Mouse (Mus musculus): ENCODE results near the gene Gabarap. TPM values are rescaled to one million over a fixed set of nuclear protein-coding genes. Genes with fewer than 3 reads are reported as not detected.
"Not testable (repeated sequence)": the region's sequence is repeated elsewhere in the genome, so short reads cannot be mapped to it uniquely, and the experiment has no call there.

The Gabarap gene
- total and polyA plus RNA-seq, 2 experiments = 175 to 430 TPM

DNA sequence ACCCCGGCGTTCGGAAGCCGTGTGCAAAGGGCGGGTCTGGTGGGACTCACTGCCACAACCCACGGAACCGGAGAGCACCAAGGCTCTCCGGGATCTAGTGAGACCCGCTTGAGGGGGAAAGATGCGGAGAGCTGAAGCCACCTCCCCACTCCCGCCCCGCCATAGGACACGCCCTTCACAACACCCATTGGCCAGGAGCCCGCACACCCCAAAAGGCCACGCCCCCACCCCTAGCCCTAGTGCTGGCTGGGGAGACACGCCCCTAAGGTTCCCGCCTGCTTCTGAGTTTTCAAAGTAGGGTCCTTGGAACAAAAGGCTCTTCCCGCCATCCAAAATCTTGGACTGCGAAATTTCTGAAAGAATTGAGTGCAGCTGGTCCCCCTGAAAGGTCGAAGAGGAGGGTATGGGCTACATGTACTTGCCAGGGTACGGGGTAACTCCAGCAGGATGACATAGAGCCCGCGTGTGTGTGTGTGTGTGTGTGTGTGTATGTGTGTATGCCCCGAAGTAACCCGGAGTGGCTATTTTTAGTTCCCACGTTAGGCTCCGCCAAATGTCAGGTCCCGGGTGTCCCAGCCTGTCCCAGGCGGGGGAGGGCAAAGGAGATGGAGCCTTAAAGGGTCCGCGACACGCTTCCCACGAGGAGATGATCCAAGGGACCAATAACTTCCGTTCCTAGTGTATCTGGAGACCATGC, 42.7 kb upstream of the Gabarap start, which contains the start of gene Slc2a4:
TSS of gene Slc2a4 (minus strand) at position 123 of the 697 bp plus-strand sequence.
- 1% methylated on average over 34 of the region's 34 CpGs for WGBS
- no peak within 1 kb of the TSS; the same call in 1 of the 2 replicates for H3K9ac ChIP-seq (ENCODE audit: low read depth, low read length)
- DNase-seq (ENCODE audit: extremely low read depth, low read depth, low spot score) = peak; percentile 63
- H3K79me2 ChIP-seq (ENCODE audit: control insufficient read depth, insufficient read depth, low read length) = no peaks in the 10 kb centered on the region
- H3K4me3 ChIP-seq (ENCODE audit: insufficient read depth, low read depth, low read length) = peak within 1 kb of the TSS; percentile 49; the same call in 1 of the 2 replicates
- peaks cover 3% of the 10 kb centered on the region; the same call in 1 of the 2 replicates for H3K4me1 ChIP-seq (ENCODE audit: control insufficient read depth, insufficient read depth, low read length)
- no peaks in the 10 kb centered on the region for H3K27me3 ChIP-seq (ENCODE audit: control insufficient read depth, insufficient read depth, low read length)
- H3K36me3 ChIP-seq (ENCODE audit: control insufficient read depth, insufficient read depth, low read length) = no peaks in the 10 kb centered on the region
- H3K27ac ChIP-seq (replicated peaks; ENCODE audit: insufficient read depth, low read depth, low read length) = no peak within 1 kb of the TSS; the same call in 1 of the 2 replicates
- TF ChIP-seq POLR2A (IDR thresholded peaks at IDR 0.05; ENCODE audit: extremely low read depth, insufficient read depth, low read length) = no peak
- TF ChIP-seq CTCF (IDR thresholded peaks at IDR 0.05; ENCODE audit: low read depth, low read length) = no peak

DNA sequence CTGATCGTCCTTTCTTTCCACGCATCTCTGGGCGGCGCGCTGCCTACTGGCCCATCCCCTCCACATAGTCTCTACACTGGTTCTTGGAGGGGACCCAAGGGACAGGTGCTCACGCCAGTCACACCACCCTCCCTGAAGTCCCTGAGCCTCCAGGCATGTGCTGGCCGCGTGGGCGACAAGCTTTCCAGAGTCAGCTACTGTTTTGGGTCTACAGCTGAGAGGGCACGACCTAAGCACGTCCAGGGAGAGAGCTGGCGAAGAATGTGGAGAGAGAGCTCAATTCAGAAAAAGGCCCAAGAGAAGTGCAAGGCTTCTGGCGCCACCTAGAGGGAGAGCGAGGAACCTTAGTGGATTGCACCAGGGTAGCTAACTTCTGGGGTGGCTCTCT, 42.2 kb upstream of the Gabarap start:
- Histone ChIP-seq H3K27me3 (ENCODE audit: control insufficient read depth, insufficient read depth, low read length) (no peaks in the 10 kb centered on the region), H3K4me3 (ENCODE audit: insufficient read depth, low read depth, low read length) (peak overlapping the region; percentile 31; the same call in 1 of the 2 replicates), H3K4me1 (ENCODE audit: control insufficient read depth, insufficient read depth, low read length) (peaks cover 3% of the 10 kb centered on the region; the same call in 1 of the 2 replicates), H3K9ac (ENCODE audit: low read depth, low read length) (no peak overlapping the region), H3K79me2 (ENCODE audit: control insufficient read depth, insufficient read depth, low read length) (no peaks in the 10 kb centered on the region), H3K36me3 (ENCODE audit: control insufficient read depth, insufficient read depth, low read length) (no peaks in the 10 kb centered on the region), H3K27ac (replicated peaks; ENCODE audit: insufficient read depth, low read depth, low read length) (no peak overlapping the region; the same call in 1 of the 2 replicates)
- TF ChIP-seq CTCF (IDR thresholded peaks at IDR 0.05; ENCODE audit: low read depth, low read length) = peak; percentile 87
- TF ChIP-seq POLR2A (IDR thresholded peaks at IDR 0.05; ENCODE audit: extremely low read depth, insufficient read depth, low read length) = no peak
- WGBS = under 1% methylated on average over 14 of the region's 14 CpGs
- peak; percentile 76 for DNase-seq (ENCODE audit: extremely low read depth, low read depth, low spot score)

DNA sequence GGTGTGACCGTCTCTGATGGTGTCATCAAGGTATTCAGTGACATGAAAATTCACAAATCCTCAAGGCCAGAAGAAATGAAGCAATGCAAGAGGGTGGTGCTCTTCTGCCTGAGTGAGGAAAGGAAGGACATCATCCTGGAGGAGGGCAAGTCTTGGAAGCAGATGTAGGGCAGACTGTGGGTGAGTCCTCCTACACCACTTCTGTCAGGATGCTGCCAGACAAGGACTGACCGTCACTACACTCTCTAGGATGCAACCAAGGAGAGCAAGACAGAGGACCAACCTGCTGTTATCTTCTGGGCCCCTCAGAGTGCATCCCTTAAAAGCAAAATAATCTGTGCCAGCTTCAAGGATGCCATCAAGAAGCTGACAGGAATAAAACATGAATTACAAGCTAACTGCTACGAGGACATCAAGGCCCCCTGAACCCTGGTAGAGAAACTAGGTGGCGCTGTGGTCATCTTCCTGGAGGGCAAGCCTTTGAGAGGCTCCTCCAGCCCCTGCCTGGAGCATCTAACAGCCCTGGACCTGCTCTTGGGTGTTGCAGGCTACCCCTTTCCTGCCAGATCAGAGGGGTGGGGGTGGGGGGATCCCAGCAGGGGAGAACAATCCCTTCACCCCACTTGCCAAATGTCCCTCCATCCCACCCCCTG, 40.0 kb upstream of the Gabarap start:
- H3K79me2 ChIP-seq (ENCODE audit: control insufficient read depth, insufficient read depth, low read length) = no peaks in the 10 kb centered on the region
- no peak overlapping the region for H3K9ac ChIP-seq (ENCODE audit: low read depth, low read length)
- peak; percentile 30; the same call in 1 of the 2 replicates for TF ChIP-seq CTCF (IDR thresholded peaks at IDR 0.05; ENCODE audit: low read depth, low read length)
- TF ChIP-seq POLR2A (IDR thresholded peaks at IDR 0.05; ENCODE audit: extremely low read depth, insufficient read depth, low read length) = no peak
- WGBS = 58% methylated on average over 4 of the region's 4 CpGs
- no peaks in the 10 kb centered on the region for H3K36me3 ChIP-seq (ENCODE audit: control insufficient read depth, insufficient read depth, low read length)
- no peak overlapping the region for H3K4me3 ChIP-seq (ENCODE audit: insufficient read depth, low read depth, low read length)
- H3K27me3 ChIP-seq (ENCODE audit: control insufficient read depth, insufficient read depth, low read length) = no peaks in the 10 kb centered on the region
- no peak for DNase-seq (ENCODE audit: extremely low read depth, low read depth, low spot score)
- H3K27ac ChIP-seq (replicated peaks; ENCODE audit: insufficient read depth, low read depth, low read length) = no peak overlapping the region
- H3K4me1 ChIP-seq (ENCODE audit: control insufficient read depth, insufficient read depth, low read length) = peaks cover 3% of the 10 kb centered on the region; the same call in 1 of the 2 replicates

GRCm38 (mm10) chr11:69952274-69952673, 38.7 kb upstream of the Gabarap start:
- no peak overlapping the region for H3K27ac ChIP-seq (replicated peaks; ENCODE audit: insufficient read depth, low read depth, low read length)
- no peak overlapping the region for H3K9ac ChIP-seq (ENCODE audit: low read depth, low read length)
- H3K27me3 ChIP-seq (ENCODE audit: control insufficient read depth, insufficient read depth, low read length) = no peaks in the 10 kb centered on the region
- no peaks in the 10 kb centered on the region for H3K36me3 ChIP-seq (ENCODE audit: control insufficient read depth, insufficient read depth, low read length)
- no peak for TF ChIP-seq CTCF (IDR thresholded peaks at IDR 0.05; ENCODE audit: low read depth, low read length)
- TF ChIP-seq POLR2A (IDR thresholded peaks at IDR 0.05; ENCODE audit: extremely low read depth, insufficient read depth, low read length) = no peak
- H3K4me3 ChIP-seq (ENCODE audit: insufficient read depth, low read depth, low read length) = no peak overlapping the region
- no peak for DNase-seq (ENCODE audit: extremely low read depth, low read depth, low spot score)
- WGBS = 27% methylated on average over 1 of the region's 1 CpGs
- H3K4me1 ChIP-seq (ENCODE audit: control insufficient read depth, insufficient read depth, low read length) = peaks cover 3% of the 10 kb centered on the region; the same call in 1 of the 2 replicates
- H3K79me2 ChIP-seq (ENCODE audit: control insufficient read depth, insufficient read depth, low read length) = no peaks in the 10 kb centered on the region

- Histone ChIP-seq H3K9ac (ENCODE audit: low read depth, low read length) (no peak overlapping the region), H3K79me2 (ENCODE audit: control insufficient read depth, insufficient read depth, low read length) (no peaks in the 10 kb centered on the region), H3K27ac (replicated peaks; ENCODE audit: insufficient read depth, low read depth, low read length) (no peak overlapping the region), H3K27me3 (ENCODE audit: control insufficient read depth, insufficient read depth, low read length) (no peaks in the 10 kb centered on the region), H3K4me3 (ENCODE audit: insufficient read depth, low read depth, low read length) (no peak overlapping the region), H3K4me1 (ENCODE audit: control insufficient read depth, insufficient read depth, low read length) (peaks cover 3% of the 10 kb centered on the region; the same call in 1 of the 2 replicates), H3K36me3 (ENCODE audit: control insufficient read depth, insufficient read depth, low read length) (no peaks in the 10 kb centered on the region)
- TF ChIP-seq CTCF (IDR thresholded peaks at IDR 0.05; ENCODE audit: low read depth, low read length) = no peak
- no peak for TF ChIP-seq POLR2A (IDR thresholded peaks at IDR 0.05; ENCODE audit: extremely low read depth, insufficient read depth, low read length)
- DNase-seq (ENCODE audit: extremely low read depth, low read depth, low spot score) = no peak
- WGBS = 46% methylated on average over 11 of the region's 11 CpGs
These were observed 37.6 kb upstream of the Gabarap start for GRCm38 (mm10) chr11:69953267-69953915.

GRCm38 (mm10) chr11:69955618-69956017, 35.3 kb upstream of the Gabarap start:
- H3K4me3 ChIP-seq (ENCODE audit: insufficient read depth, low read depth, low read length); H3K36me3 ChIP-seq (ENCODE audit: control insufficient read depth, insufficient read depth, low read length); DNase-seq (ENCODE audit: extremely low read depth, low read depth, low spot score); H3K4me1 ChIP-seq (ENCODE audit: control insufficient read depth, insufficient read depth, low read length); H3K9ac ChIP-seq (ENCODE audit: low read depth, low read length); H3K27ac ChIP-seq (replicated peaks; ENCODE audit: insufficient read depth, low read depth, low read length); H3K79me2 ChIP-seq (ENCODE audit: control insufficient read depth, insufficient read depth, low read length); H3K27me3 ChIP-seq (ENCODE audit: control insufficient read depth, insufficient read depth, low read length): not testable (repeated sequence)
- 84% methylated on average over 4 of the region's 4 CpGs for WGBS

All from liver, adult 2 months (tissue).